Mouse (Mus musculus): Measurements from ENCODE around the gene Mrgpra3.

The Mrgpra3 gene

GRCm38 (mm10) chr7:47601272-47601671, at the start of gene Mrgpra3:
Mrgpra3 (minus strand) TSS chr7:47601372.
- ATAC-seq (ENCODE audit: low TSS enrichment): no peak

Data from frontal cortex, adult (tissue).